Mouse (Mus musculus): ENCODE measurements around the gene Gm13871.
"Not testable (repeated sequence)": the region's sequence is repeated elsewhere in the genome, so short reads cannot be mapped to it uniquely, and the experiment has no call there.

Gene Gm13871

GRCm38 (mm10) chr4:73905853-73906252 is at the start of gene Gm13871:
Gene Gm13871 (minus strand): TSS chr4:73905953.
- DNase-seq (ENCODE audit: low spot score): not testable (repeated sequence)

GRCm38 (mm10) chr4:73950375-73950896 is 44.7 kb upstream of the Gm13871 start, which contains the start of gene 2310002L09Rik:
Gene 2310002L09Rik (minus strand): TSS chr4:73950846.
- no peak for DNase-seq (ENCODE audit: low spot score)

- not testable (repeated sequence) for DNase-seq (ENCODE audit: low spot score)
Measured at GRCm38 (mm10) chr4:73920660-73921059, 14.9 kb upstream of the Gm13871 start, which contains the start of gene Gm11756. Gene Gm11756 (minus strand): TSS chr4:73920760.

- not testable (repeated sequence) for DNase-seq (ENCODE audit: low spot score)
Measured at GRCm38 (mm10) chr4:73891012-73891411, 14.7 kb downstream of the Gm13871 start, which contains the start of gene Gm11757. Gene Gm11757 (minus strand): TSS chr4:73891112.

GRCm38 (mm10) chr4:73876166-73876565 is 29.6 kb downstream of the Gm13871 start, which contains the start of gene Gm11758:
Gene Gm11758 (minus strand): TSS chr4:73876266.
- DNase-seq (ENCODE audit: low spot score): not testable (repeated sequence)

Measured in retina, embryonic 14.5 days (tissue).